Mouse (Mus musculus) retina, postnatal 1 day (tissue): ENCODE measurements around the gene Pctp.

Experiments
- DNase-seq: peaks from one replicate; pipeline ENCODE4 v3.0.0-alpha.2; 2012

Gene Pctp

DNA sequence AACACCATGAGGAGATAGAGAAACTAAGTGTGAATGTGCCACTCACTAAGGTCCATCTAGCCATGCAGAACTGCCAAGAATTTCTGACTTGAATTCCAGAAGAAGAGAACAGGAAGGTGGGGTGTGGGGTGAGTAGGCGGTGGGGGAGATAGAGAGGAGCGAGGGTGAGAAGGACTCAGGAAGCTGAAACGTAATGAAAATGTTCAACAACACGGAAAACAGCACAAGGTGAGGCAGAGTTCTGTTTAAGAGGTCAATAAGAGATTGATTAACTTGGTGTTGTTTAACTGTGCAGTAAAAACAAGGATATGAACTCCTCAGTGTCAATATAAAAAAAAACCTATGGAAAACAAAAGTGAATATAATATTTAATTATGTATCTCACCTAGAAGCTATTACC, 3.4 kb upstream of the Pctp start:
- no peak for DNase-seq

DNA sequence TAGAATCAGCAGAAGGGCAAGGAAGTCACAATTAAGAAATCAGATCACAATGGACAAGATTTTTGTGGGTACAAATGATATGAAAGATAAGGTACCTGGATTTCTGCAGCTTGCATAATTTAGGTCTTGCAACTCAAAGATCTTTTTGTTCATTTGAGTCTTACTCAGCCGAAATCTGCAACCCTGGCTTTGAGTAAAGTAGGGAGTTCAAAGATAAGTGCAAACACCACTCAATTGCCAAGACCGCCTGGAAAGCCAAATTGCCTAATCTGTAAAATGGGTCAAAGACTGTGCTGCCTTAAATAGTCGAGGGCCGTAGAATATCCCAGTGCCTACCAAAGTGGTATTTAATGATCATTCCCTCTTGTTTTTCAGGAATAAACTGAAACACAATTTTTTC, 692 bp upstream of the Pctp start:
- no peak for DNase-seq

DNA sequence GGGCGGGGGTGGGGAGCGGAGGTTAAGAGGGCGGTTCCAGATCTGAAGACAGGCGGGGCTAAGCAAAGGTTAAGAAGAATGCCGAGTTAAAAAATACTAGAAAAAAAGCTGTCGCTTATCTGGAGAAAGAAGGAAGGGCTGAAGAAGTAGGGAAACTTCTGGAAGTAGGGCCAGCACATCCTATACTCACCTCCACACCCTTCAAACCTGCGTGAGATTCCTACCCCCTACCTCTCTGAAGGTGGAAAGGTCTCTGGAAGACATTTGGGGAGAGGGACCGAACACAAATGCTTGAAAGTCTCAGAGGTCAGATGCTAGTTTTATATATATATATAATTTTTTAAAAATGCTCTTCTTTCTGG, 274 bp upstream of the Pctp start:
- DNase-seq: no peak

DNA sequence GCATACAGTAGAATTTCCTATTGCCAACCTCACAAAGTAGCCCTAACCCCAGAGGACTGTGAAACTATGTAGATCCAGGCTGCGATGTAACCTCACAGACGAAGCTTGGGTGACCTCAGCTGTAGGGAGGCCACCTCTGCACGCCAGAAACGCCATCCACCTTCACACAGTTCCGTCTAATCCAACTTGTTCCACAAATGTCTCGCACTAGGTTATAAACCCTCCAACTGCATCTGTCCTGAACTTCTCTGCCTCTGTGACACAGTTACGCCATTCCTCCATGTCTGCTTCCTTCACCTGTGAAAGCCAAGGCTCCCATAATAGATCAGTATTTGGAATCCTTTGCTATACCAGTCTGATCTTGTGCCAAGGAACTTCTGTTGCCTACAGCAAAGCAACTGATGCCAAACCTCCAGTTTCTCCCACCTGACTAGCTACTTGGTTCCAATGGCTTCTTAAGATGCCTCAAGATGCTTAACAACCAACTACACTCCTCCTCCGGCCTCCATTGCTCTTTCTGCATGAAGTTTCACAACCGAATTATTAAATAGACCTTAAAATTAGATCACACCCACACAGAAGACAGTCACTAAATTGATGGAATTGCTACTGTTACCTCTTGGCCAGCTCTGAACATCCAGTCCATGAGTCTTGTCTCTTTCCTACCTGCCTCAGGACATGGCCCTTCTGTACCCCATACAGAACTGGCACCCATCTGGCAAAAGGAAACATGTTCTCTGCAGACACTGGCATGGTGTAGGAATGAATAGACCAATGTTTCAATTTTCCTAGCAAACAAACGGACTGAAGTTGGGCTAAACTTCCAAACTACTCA, 1.1 kb downstream of the Pctp start:
- DNase-seq: no peak

DNA sequence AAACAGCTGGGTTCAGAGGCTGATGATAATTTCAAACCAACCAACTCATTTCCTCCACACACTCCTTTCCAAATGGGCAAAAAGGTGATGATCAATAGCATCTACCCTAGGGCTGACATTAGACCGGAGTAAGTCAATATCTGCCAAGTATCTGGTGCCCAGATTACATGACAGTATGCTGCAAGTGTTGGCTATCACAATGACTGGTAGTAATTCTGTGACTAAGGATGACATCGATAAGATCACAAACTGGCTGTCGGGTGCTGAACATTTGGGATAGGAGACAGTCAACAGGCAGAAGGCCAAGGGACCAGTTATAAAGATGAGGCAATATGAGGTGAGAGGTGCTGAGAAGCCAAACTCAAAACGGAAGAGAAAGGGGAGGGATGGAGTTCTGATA, 2.0 kb downstream of the Pctp start:
- DNase-seq: no peak

DNA sequence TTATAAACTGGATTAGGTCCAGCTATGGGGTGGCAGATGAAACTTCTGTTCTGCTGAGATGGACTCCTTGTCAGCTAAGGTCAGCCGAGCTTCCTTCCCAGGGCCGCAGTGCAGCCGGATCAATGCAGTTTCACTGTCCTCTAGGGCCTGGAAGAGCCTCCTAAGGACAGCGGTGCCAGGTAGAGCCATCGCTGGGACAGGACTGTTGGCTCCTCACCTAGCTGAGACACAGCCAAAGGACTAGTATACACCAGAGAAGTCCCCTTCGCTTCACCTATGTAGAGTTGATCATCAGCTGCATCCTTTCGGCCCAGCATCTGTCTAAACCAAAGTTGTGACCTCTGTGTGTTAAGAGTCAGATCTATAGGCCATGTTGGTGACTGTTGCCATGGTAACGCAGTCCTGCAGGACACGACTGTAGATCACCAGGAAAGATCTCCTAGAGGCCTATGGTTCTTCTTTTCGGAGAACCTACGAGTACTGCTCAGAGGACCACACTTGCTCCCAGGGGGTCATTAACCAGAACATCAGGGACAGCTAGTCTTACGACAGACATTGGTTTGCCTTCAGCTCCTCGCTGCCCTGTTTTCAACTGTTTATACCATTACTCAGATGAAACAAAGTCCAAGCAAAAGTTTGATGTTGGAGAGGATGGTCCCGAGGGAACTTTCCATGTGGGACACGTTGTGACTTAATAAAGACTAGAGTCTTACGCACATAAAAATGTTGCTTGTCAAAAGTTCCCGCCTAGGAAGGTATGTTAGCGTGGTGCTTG, 3.5 kb downstream of the Pctp start:
- DNase-seq: no peak

DNA sequence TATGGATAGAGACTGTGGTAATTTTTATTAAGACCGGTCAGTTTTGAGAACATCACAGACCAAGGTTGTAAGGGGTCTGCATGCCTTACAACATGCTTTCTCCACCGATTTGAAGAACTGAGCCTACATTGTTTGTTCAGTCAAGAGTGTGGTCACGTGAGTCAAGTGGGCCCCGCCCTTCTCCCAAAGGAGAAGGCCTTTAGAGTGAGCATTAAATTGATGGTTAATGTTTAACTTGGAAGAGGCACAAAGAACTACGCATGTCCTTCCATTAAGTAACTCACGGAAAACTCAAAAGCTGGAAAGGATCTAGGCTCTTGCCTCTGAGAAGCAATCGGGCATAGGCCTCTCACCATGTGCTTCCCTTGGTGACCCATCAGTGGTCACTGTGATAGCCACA, 5.8 kb downstream of the Pctp start:
- DNase-seq: no peak

DNA sequence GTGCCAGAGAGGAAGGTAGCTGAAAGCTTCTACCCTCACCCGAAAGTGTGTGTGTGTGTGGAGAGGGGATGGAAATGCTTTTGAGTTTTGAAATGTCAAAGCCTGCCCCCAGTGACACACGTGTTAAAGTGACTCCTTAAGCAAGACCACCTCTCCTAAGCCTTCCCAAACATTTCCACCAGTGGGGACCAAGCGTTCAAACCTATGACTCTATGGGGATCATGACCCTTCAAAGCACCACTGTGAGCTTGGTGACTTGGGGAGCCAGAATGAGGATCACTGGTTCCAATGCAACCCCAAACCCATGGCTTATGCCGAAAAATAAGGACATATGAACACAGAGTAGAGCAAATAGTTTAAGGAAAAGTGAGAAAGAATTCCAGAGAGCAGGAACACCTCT, 6.3 kb downstream of the Pctp start:
- DNase-seq: no peak

DNA sequence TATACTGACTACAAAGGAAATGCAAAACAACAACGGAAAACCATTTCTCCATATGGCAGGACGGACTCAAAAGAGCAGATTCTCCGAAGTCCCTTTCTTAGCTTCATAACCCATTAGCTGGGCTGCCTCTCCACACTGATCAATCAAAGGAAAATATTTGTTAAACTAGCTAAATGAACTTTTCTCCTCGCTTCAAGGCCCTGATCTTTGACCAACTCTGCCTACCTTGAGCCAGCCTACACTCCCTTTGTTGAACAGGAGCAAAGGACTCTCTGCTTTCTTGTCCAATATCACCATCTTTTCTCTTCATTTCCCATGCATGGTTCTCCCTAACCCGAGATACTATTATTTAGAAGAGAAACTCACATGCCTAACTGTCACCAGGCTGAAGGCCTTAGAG, 7.1 kb downstream of the Pctp start:
- DNase-seq: no peak

DNA sequence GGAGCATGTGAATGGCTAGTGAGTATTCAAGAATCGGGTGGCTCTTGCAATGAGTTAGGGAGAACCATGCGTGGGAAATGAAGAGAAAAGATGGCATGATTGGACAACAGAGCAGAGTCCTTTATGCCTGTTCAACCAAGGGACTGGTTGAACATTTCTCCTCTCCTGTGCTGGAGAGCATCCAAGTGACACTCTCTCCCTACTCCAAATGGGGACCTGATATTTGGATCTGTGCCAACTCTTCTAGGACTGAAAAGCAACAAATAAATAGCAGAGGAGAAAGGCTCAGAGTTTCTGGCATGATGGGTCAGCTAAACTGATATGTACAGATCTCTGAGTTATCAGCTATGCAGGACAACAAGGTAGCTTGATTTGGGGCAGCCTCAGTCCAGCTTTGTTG, 8.0 kb downstream of the Pctp start:
- DNase-seq: no peak

DNA sequence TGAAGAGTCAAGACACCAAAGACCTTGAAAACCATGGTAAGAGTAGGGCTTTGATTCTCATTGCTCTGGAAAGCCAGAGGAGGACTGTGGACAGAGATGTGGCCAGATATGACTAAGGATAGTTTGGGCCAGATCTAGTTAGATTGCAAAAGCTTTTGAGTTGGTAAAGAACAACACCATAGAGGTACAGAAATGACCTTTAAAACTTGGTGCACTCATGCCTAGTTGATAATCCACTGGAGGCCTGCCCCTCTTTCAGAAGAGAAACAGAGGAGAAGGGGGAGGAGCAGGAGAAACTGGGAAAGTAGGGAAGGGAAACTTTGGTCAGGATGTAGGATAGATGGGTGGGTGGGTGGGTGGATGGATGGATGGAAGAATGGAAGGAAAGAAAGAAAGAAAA, 11.0 kb downstream of the Pctp start:
- DNase-seq: no peak

DNA sequence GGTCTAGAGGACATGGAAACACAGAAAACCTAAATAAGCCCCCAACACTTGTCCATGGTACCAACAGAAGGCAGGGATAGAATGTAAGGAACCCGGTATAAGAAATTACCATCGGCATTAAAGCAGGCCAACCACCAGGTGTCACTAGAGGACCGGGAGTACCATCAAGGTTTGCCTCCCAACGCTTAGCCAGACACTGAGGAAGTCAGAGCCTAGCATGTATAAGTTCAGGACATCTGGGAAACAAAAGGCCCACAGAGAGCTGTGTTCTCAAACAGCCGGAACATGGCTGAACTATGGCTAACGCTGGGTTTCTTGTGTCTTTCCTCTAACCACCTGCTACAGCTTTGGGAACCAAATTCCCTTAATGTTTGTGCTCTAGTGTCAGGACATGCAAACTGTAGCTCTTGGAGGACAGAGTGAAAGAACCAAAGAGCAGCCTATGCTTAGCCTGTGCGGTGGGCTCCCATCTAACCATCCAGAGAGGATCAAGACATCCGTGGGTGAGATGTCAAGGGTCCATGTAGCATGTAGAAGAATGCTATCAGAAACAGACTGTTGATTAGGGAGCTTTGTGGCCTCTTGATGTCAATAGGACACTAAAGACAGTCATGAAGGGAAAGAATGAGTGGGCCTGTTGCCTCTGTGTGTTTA, 13.6 kb downstream of the Pctp start:
- peak; percentile 79 for DNase-seq

DNA sequence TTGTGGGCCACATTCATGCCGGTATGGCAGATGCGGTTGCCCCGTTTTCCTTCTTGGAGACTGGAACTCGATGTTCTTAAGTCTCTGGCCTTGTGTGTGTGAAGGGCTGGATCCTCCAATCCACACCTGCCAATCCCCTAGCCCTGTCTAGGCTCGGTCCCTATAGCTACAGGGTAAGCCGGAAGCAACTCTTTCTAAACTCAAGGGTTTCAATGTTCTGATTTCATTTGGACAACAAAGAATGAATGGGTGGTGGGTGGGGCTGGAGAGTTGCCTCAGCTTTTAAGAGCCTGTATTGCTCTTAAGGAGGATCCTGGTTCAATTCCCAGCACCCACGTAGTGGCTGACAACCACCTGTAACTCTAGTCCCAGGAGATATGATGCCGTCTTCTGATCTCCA, 16.2 kb downstream of the Pctp start:
- DNase-seq: no peak

DNA sequence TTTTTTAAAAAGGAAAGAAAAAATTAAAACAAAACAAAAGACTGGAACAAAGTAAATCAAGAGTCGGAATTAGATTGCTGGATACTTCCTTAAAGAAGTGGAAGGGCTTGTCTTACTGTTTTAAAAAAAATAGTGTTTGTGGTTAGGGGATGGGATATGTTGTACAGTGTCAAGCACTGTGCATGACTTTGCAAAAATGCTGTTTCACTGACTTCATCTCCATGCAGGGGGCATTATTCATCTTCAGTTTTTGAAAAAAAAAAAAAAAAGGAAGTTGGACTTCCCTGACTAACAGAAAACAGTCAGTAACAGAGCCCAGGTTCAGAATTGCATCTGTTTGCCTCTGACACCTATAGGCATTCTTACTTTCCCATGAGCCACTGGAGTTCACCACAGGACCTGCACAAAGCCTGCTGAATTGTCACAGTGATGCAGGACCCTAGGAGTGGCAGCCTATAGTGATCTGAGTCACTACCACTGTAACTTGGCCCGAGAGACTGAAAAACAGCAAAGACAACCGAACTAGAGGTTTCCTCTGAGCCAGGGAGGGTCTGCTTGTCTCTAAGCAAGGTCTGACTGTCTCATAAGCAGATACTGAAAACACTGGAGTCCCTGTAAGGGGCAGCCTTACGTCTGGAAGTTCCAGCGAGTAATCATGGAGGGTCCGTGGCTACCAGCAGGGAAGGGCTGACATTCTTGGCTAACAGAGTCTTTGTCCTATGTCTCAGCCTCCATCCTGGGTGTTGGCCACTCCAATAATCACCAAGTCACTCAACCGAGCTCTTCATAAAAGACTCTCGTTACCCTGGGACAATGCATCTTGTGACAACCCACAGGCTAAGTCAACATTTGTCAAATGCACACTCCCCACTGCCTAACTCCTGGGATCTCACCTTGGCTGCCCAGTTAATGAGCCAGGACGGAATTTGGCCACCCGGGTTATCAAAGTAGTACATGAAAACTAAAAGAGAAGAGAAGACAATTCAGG, 17.2 kb downstream of the Pctp start:
- DNase-seq: no peak

DNA sequence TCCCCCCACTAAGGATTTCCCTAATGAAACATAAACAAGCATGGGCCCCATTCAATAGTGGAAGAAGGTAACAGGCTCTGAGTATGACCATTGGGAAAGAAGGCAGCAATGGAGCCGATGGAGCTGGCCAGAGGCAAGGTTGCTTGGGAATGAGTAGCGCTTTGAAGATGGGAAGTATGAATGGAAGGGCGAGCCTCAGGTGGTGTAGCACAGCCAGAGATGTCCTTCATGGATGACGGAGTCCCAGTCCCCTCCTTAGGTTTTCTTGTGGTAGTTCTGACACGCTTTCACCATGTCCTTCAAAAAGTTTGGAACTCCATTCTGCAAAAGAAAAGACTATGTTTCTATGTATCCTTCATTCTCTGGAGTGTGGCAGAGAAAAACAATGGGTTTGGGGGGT, 18.3 kb downstream of the Pctp start:
- DNase-seq: no peak

DNA sequence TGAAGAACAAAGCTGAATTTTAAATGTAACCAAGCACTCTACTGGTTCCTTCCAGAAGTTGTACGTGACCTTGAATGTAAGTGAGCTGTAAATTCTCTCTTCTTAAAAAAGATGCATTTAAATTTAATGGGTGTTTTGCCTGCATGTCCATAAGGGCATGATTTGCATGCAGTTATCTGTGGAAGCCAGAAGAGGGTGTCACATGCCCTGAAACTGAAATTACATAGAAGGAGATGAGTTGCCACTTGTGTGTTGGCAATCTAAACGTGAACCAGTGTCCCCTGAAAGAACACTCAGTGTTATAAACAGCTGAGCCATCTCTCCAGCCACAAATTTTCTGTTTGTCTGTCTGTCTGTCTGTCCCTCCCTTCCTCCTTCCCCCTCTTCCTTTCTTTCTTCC, 19.8 kb downstream of the Pctp start:
- DNase-seq: no peak

DNA sequence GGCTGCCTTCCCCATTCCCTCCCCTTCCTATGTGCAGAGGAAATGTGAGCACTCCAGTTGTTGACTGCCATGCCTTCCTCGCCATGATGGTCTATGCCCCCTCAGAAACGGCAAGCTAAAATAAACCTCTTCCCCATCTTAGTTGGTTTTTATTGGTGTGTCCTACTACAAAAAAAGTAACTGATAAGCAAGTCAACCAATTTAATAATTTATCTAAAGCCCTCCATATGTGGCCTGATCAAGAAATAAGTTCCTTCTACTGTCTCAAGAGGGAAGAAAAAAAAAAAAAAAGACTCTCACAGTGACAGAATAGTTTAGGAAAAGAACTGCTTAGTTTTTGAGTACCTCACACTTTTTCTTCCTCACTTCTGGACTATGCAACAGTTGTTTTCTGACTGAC, 22.6 kb downstream of the Pctp start:
- no peak for DNase-seq

DNA sequence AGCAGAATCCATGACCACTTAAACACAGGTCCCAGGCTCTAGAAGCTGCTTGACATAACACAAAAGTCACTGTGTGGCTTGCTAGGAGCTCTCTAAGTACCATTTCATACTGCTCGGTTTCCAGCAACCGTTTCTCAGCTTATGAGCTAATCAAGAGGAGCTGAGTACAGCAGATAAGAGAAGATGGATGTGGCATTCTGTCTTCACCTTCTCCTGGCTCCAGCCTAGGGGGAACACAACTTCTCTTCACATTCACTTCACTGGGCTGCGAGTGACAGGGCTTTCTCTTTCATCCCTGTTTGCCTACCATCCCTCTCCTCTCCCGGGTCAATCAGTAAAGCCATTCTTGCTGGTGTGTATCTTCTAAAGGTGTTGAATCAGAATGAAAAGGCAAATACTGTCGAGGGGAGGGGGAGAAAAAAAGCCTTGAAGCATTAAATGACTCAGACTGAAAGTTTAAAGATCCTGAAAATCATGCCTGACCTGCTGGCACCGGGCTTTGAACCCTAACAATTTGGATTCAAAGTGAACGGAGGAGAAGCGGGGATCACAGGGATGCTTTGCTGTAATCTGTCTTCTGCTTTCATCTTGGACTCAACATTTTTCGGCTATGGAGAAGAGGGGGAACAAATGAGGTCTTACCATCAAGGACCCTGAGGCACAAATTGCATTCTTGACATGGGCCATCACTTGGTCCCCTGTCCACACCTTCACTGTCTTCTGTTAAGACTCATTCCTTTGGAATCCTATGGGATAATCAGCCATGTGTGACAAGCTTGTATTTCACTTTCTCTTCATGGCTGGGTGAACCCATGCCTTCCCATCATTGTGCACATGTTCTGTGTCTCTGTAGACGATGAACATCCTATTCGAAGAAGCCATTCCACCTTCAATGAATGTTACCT, 23.5 kb downstream of the Pctp start:
- DNase-seq: no peak

DNA sequence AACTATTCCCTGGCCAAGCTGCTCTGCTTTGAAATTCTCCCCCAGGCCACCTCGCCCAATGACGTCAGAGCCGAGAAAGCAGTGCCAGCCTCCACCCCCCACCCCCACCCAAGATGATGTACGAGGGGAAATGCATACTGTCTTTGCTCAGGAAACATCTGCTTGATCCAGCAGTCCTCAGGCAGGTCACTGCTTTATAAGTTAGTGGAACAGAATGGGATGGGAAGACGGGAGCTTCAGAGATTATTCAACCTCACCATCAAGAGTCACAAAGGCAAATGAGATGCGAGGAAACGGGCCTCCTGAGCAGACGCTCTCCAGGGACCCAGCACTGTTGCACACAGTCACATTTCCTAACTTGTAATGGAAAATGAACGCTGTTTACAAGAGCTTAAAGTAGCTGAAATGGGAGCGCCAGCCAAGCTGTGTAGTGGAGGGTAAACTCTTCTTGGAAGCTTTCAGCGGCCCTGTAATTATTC, 24.3 kb downstream of the Pctp start:
- peak; percentile 72 for DNase-seq

DNA sequence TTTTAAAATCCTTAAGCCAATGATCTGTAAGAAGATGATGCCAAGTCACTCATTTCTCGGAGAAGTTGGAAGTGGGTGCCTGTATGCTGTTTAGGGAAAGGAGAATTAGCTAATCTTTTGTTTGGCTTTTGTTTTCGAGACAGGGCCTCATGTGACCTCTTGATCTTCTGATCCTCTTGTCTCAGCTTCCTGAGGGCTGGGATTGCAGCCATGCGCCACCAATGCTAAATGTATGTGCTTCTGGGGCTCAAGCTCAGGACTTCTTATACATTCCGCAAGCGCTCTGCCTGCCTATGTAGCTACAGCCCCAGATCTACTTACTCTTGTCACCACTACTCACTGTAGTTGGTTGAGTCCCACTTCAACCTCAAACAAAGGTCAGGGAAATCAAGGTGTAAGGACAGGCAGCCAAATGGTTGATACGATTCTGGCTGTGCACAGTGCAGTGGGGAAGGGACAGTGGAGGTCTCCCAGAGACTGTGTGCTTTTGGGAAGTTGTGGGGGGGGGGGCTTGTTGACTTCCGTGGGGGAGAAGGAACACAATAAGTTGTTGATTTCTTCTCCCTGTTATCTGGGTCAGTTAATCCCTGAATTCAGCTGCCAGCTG, 24.8 kb downstream of the Pctp start:
- peak; percentile 51 for DNase-seq

DNA sequence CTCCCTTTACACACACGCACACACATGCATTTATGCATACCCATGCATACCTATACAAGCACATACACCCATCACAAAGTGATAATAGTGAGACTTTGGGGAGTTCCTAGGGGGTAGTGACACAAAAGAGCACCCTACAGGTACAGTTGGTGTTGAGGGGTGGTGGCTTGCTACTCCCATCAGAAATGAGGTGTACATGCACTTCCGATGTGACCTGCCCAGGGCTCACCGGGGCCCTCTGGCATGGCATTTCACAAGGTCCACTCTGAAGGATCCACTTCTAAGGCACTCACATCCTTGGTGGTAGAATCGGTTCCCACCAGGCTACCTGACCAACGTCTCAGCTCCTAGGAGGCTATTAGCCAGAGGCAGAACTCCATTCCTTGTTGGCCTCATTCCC, 26.3 kb downstream of the Pctp start:
- DNase-seq: no peak
